Mouse (Mus musculus): Measurements from ENCODE around the gene Rad9a.

The Rad9a gene

GRCm38 (mm10) chr19:4217855-4218254, 16.4 kb upstream of the Rad9a start:
- no peak for DNase-seq

DNA sequence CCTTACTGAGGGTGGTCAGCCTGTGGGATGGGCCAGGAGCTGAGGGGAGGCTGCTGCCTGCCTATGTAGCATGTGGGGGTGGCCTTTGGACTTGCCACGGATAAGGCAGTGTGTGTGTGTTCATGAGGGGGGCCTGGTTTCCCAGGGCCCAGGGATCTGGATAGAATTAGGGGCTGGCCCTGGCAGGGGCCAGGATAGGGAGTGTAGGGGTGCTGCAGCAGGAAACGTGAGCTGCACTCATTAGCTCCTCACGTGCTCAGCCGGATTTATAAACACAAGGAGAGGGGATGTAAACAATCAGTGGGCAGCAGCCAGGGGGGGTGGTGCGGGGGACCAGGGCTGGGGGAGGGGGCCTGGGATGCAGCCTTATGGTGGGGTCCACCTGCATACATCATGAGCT, 15.7 kb upstream of the Rad9a start:
- no peak for DNase-seq

GRCm38 (mm10) chr19:4216041-4216685, 14.7 kb upstream of the Rad9a start:
- peak; percentile 42 for DNase-seq

GRCm38 (mm10) chr19:4215451-4215840, 14.0 kb upstream of the Rad9a start:
- DNase-seq, result no peak

GRCm38 (mm10) chr19:4214771-4215450, 13.4 kb upstream of the Rad9a start:
- DNase-seq, result no peak

- no peak for DNase-seq
Measured at GRCm38 (mm10) chr19:4214071-4214770, 12.8 kb upstream of the Rad9a start, which contains the start of the genes Clcf1 and AC109138.7. Gene Clcf1, plus strand, starts transcription at chr19:4214238. Gene AC109138.7, plus strand, starts transcription at chr19:4214357.

DNA sequence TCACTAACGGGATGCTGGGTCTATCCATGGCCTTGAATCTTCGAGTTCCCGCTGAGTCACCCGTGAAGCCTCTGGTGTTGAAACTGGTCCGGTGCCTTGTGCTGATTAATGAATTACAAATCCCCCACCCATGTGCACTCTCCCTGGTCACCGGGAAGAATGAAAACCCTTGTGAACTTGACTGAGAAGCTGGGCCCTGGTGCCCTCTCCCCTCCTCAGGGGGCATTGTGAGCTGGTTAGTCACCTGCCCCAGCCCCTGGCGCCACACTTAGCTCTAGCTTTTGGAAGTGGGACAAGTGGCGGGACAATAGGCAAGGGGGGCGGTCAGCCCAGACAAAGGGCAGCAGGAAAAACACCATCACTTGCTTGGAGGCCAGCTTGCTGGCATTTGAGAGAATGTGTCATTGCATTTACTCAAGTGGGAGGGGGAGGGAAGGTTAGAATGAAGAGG, 12.1 kb upstream of the Rad9a start:
- DNase-seq, result no peak

DNA sequence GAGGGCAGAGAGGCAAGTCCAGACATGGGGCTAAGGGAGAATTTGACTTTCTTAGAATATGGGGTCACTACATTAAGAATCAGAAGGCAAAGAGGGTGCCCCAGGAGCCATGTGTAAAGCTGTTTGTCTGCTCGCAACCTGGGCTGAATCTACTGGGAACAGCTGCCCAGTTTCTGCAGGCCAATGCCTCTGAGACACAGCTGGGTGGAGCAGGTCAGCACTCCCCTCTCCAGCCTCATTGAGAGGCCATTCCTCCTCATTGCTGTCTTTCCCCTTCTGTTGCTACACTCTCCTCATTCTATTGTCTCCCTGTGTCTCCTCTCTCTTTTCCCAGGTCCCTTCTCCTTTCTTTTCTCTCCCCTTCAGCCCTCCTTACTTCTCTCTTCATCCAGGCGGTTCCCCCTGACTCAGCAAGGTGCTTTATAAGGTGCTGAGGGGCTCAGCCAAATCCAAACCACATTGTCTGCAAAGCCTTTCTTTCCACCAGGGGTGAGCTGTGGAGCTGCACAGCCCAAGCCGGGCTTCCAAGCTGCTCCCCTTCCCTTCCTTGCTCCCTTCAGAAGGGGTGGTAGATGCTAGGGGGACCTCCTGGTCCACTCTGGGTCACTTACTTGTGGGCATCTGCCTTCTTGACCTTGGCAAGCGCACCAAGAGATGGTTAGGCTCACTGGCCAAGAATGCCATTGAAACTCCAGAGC, 10.6 kb upstream of the Rad9a start:
- no peak for DNase-seq

GRCm38 (mm10) chr19:4208563-4208962, 7.1 kb upstream of the Rad9a start:
- no peak for DNase-seq

GRCm38 (mm10) chr19:4206971-4207370, 5.5 kb upstream of the Rad9a start:
- peak; percentile 71 for DNase-seq

GRCm38 (mm10) chr19:4204889-4205288, 3.4 kb upstream of the Rad9a start:
- no peak for DNase-seq

GRCm38 (mm10) chr19:4203604-4204326, 2.3 kb upstream of the Rad9a start:
- no peak for DNase-seq

GRCm38 (mm10) chr19:4203148-4203547, 1.7 kb upstream of the Rad9a start:
- DNase-seq, result no peak

DNA sequence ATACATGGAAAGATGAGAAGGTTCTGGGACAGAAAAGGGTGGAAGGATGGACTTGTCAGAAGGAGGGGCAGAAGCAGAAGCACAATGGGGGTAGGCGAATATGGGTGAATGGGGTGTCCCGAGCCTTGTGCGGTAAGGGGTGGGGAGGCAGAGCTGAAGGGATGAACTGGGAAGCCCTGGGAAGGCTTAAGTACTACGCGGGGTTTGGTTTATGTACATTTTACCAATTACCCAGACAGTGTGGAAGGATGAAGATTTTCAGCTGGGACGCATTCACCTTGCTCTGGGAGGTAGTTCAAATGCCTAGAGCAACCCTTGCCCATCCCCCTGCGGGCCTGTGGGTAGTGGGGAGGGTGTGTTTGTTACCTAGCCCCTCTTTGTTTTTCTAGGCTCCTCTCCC, 687 bp upstream of the Rad9a start:
- peak; percentile 49 for DNase-seq

DNA sequence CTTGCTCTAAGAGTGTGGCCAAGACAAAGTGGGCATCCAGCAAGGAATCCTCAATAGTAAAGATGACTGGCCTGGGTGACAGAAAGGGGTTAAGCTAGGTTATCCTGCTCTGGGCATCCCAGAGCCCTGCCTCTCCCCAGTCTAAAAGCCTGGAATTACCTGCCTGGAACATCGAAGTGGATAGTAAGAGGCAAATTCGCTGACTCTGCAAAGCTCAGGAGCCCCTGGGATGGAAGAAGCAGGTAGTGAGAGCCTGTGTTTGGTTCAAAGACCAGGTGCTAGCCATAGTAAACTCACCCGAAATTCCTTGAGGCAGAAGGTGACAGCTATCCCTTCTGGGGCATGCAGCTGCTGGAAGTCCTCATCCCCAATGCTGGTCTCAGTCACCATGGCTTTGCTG, 4.3 kb downstream of the Rad9a start:
- DNase-seq, result no peak

GRCm38 (mm10) chr19:4196548-4196947, 4.9 kb downstream of the Rad9a start:
- peak; percentile 62 for DNase-seq

DNA sequence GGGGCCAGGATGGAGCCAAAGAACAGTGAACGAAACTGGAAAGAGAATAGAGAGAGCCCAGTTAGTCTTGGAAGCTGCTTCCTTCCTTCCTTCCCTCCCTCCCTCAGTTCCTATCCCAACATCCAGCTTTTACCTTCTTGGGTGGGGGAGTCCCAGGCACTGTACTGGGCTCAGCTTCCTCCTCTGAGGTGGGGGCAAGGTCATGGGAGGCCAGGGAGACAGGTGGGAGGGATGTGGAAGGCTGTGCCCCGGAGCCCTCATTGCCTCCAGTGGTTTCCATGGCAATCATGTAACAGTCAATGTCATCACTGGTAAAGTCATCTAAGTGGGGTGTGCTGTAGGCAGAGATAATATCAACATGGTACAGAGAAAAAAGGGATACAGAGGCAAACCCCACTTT, 5.4 kb downstream of the Rad9a start:
- no peak for DNase-seq

GRCm38 (mm10) chr19:4194776-4195650, 6.4 kb downstream of the Rad9a start:
- peak; percentile 89 for DNase-seq

DNA sequence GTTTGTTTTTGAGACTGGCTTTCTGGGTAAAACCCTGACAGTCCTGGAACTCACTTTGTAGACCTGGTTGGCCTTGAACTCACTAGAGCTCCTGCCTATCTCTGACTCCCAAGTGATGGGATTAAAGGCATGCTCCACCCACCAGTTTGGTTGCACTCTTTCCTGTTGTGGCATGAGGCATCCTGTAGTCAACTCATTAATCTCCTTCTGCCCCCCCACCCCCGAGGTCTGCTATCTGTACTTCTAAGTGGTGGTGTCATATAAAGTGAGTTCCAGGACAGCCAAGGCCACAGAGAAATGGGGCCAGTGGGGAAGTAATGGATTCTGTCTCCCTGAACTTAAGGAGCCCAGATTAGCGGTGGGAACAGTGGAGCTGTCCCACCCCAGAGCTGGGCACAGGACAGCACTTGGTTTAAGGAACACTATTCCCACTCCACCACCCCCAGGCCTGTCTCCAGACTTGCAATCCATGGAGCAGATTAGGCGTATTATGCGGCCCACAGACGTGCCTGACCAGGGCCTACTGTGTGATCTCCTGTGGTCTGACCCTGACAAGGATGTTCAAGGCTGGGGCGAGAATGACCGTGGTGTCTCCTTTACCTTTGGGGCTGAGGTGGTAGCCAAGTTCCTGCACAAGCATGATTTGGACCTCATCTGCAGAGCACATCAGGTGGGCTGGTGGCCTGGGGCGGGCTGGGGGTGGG, 7.3 kb downstream of the Rad9a start:
- peak; percentile 49 for DNase-seq

- DNase-seq, result peak; percentile 67
Measured at GRCm38 (mm10) chr19:4193129-4193528, 8.3 kb downstream of the Rad9a start.
